Mouse (Mus musculus) limb, embryonic 11.5 days (tissue): ENCODE data around the gene Mtss1l. TPM values are rescaled to one million over a fixed set of nuclear protein-coding genes. Genes with fewer than 3 reads are reported as not detected.

Source experiments
- ATAC-seq: fragments of 200-750 bp; cut with Nextera tagmentation; 2 replicates; pipeline ENCODE4 v1.8.0; 2017; ENCODE audit warnings: low read depth; ENCODE audit not compliant: insufficient number of reproducible peaks, low FRiP score, low TSS enrichment
- DNase-seq: peaks from one replicate; pipeline ENCODE4 v3.0.0-alpha.2; 2015; ENCODE audit warnings: low spot score
- H3K27ac ChIP-seq: fragments of 300-500 bp; sonication (generic); replicated peaks from 2 replicates; pipeline ENCODE4 v1.5.1; 2014; ENCODE audit warnings: low read depth, mild to moderate bottlenecking, low read length
- H3K27me3 ChIP-seq: fragments of 300-500 bp; sonication (generic); 2 replicates; pipeline ENCODE4 v1.6.1; 2014; ENCODE audit warnings: mild to moderate bottlenecking, low read length, mixed read lengths; ENCODE audit not compliant: control insufficient read depth, insufficient read depth
- H3K36me3 ChIP-seq: fragments of 300-500 bp; sonication (generic); 2 replicates; pipeline ENCODE4 v1.6.1; 2014; ENCODE audit warnings: mild to moderate bottlenecking, low read length, moderate library complexity, mixed read lengths; ENCODE audit not compliant: control insufficient read depth, insufficient read depth
- H3K4me1 ChIP-seq: fragments of 300-500 bp; sonication (generic); 2 replicates; pipeline ENCODE4 v1.6.1; 2014; ENCODE audit warnings: low read length, mixed read lengths; ENCODE audit not compliant: control insufficient read depth, insufficient read depth
- H3K4me2 ChIP-seq: fragments of 300-500 bp; sonication (generic); 2 replicates; pipeline ENCODE4 v1.6.1; 2014; ENCODE audit warnings: low read depth, mild to moderate bottlenecking, moderate library complexity; ENCODE audit not compliant: severe bottlenecking
- H3K4me3 ChIP-seq: fragments of 300-500 bp; sonication (generic); 2 replicates; pipeline ENCODE4 v1.5.1; 2014; ENCODE audit warnings: low read depth, low read length
- H3K9ac ChIP-seq: fragments of 300-500 bp; sonication (generic); 2 replicates; pipeline ENCODE4 v1.6.1; 2014; ENCODE audit warnings: mild to moderate bottlenecking, low read length
- H3K9me3 ChIP-seq: fragments of 300-500 bp; sonication (generic); 2 replicates; pipeline ENCODE4 v1.6.1; 2016; ENCODE audit warnings: low read length; ENCODE audit not compliant: control insufficient read depth
- WGBS: fragments of 180-500 bp; shearing (Covaris S2); extraction: QIAGEN DNeasy Blood & Tissue Kit; methylation state at CpG from one replicate; pipeline ENCODE4 v1.1.7; 2014; 5-methylcytosine and 5-hydroxymethylcytosine counted together
- polyA plus RNA-seq: library from polyadenylated mRNA; unstranded; fragments of >200 nt; fragmentation: Nextera tagmentation; extraction: Ambion mirVana; gene quantifications from 2 replicates; pipeline ENCODE4 v1.2.1, GENCODE M21; 2014

The Mtss1l gene
- polyA plus RNA-seq, 1 experiment from 2014 or later = 15.7 TPM

DNA sequence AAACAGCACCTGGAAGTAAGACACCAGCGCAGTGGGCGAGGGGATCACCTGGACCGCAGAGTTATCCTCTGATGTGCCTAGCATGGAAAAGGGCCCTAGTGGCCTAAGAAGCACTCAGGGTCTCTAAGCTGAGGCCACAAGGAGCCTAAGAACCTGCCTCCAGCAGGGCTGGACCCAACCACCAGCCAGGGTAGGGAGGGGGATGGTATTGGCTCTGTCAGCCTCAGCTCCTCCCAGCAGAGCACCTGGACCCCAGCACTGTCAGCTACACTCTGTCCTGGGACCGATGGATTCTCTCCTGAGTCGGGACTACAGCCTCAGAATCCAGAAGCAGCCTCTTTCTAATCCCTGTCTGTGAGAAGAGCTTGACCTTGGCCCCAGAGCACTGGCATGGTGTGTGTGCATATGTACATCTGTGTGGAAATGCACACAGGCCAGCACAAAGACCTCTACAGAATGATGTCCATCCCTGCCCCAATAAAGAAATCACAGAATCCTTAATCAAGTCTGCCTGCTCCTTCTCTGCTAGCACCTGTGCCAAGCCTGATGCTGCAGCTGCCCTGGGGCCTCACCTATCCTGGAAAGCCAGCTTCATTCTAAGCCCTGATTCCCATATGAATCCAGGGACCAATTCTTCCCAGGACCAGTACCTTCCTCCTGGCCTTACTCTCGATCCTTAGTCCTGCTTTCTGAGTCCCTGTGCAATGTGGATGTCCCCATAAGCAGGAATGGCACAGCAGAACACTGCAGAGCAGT is 1.2 kb upstream of the Mtss1l start:
- DNase-seq = no peak
- H3K9ac ChIP-seq = peak overlapping the region; percentile 87; the same call in 1 of the 2 replicates
- peaks cover 3% of the 10 kb centered on the region for H3K36me3 ChIP-seq
- H3K4me3 ChIP-seq = no peak overlapping the region
- no peak for ATAC-seq
- no peaks in the 10 kb centered on the region for H3K9me3 ChIP-seq
- WGBS = 53% methylated on average over 6 of the region's 6 CpGs
- no peak overlapping the region for H3K4me2 ChIP-seq
- peak overlapping the region; percentile 95 for H3K27ac ChIP-seq
- peaks cover 55% of the 10 kb centered on the region for H3K4me1 ChIP-seq
- no peaks in the 10 kb centered on the region for H3K27me3 ChIP-seq

DNA sequence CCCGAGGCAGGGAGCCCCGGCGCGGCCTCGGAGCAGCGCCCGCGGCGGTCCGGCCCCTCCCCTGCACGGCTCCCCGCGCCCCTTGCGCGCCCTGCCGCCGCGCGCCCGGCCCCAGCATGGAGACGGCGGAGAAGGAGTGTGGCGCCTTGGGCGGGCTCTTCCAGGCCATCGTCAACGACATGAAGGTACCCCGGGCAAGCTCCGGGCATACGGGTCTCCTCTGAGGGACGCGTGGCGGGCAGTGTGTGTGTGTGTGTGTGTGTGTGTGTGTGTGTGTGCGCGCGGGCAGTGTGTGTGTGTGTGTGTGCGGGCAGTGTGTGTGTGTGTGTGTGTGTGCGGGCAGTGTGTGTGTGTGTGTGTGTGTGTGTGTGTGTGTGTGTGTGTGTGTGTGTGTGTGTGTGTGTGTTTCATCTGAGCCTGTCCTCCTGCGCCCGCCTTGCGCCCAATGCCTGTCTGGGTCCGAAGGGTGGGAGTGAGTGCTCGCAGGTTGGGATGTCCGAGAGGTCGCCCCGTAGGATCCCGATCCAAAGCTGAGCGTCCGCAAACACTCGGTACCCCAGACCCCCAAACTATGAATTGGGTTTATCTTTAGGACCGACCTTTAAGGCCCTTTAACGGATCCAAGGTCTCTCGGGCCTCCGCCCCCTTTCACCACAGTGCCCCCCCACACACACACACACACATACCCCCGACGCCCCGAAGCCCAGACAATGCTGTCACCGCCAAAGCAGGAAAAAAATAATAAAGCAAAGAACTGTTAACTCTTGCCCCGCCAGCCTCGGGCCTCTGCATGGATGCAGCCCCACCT is 534 bp downstream of the Mtss1l start:
- peak overlapping the region; percentile 88 for H3K4me2 ChIP-seq
- WGBS = under 1% methylated on average over 39 of the region's 59 CpGs
- peak overlapping the region; percentile 87 for H3K9ac ChIP-seq
- H3K27ac ChIP-seq = peak overlapping the region; percentile 95
- H3K4me1 ChIP-seq = peaks cover 61% of the 10 kb centered on the region
- H3K36me3 ChIP-seq = no peaks in the 10 kb centered on the region; the same call in 1 of the 2 replicates
- peak overlapping the region; percentile 70 for H3K4me3 ChIP-seq
- DNase-seq = peak; percentile 53
- ATAC-seq = peak; percentile 46
- no peaks in the 10 kb centered on the region for H3K9me3 ChIP-seq
- H3K27me3 ChIP-seq = no peaks in the 10 kb centered on the region

DNA sequence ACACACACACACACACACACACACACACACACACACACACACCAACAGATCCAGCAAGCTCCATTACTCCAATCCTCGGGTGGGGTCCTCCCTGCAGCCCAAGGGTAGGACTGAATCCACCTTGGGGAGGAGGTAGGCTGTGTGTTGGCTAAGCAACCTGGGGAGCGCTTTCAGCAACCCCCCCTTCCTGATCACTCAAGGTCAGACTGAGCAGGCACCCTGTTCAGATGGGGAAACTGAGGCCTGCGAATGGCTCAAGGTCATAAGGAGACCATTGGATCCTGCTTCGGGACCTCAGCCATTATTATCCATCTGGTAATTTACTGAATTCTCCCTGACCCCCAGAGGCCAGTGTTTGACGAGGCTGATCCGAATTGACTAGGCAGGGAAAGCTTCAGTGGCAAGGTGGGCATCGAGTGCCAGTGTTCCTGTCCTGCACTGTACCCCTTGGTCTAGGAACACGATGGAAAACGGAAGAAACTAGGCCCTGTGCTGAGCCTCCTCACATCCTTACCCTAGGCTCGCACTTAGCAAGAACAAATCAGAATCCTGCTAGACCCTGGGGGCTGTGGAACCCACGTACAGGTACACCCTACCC is 1.2 kb downstream of the Mtss1l start:
- Histone ChIP-seq H3K27me3 (no peaks in the 10 kb centered on the region), H3K4me3 (peak overlapping the region; percentile 70), H3K9ac (peak overlapping the region; percentile 52), H3K4me1 (peaks cover 55% of the 10 kb centered on the region), H3K27ac (no peak overlapping the region; the same call in 1 of the 2 replicates), H3K4me2 (peak overlapping the region; percentile 88), H3K36me3 (peaks cover 3% of the 10 kb centered on the region), H3K9me3 (no peaks in the 10 kb centered on the region)
- no peak for ATAC-seq
- no peak for DNase-seq
- WGBS = 56% methylated on average over 11 of the region's 11 CpGs

DNA sequence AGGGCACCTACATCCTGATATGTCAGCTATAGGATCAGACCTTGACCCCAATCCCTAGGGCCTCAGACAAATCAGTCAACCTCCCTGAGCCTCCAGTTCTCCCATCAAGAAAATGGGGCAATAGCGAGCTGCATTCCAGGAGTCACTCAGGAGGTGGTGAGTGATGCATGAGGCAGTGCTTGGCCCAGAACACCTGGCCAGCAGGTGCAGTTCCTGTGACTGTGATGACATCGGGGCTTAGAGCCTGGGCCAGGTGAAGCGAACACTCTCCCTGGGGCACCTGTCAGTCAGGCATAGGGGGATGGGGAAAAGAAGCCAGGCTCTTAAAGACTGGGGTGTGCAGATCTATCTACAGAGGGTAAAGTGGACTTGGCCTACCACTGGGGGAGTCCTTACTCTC is 3.2 kb downstream of the Mtss1l start:
- ATAC-seq (no peak), DNase-seq (no peak)
- peaks cover 9% of the 10 kb centered on the region for H3K36me3 ChIP-seq
- peak overlapping the region; percentile 66 for H3K27ac ChIP-seq
- H3K4me1 ChIP-seq = peaks cover 40% of the 10 kb centered on the region
- H3K4me3 ChIP-seq = no peak overlapping the region
- 72% methylated on average over 3 of the region's 3 CpGs for WGBS
- no peaks in the 10 kb centered on the region for H3K9me3 ChIP-seq
- peak overlapping the region; percentile 17; the same call in 1 of the 2 replicates for H3K4me2 ChIP-seq
- H3K27me3 ChIP-seq = no peaks in the 10 kb centered on the region
- no peak overlapping the region for H3K9ac ChIP-seq

DNA sequence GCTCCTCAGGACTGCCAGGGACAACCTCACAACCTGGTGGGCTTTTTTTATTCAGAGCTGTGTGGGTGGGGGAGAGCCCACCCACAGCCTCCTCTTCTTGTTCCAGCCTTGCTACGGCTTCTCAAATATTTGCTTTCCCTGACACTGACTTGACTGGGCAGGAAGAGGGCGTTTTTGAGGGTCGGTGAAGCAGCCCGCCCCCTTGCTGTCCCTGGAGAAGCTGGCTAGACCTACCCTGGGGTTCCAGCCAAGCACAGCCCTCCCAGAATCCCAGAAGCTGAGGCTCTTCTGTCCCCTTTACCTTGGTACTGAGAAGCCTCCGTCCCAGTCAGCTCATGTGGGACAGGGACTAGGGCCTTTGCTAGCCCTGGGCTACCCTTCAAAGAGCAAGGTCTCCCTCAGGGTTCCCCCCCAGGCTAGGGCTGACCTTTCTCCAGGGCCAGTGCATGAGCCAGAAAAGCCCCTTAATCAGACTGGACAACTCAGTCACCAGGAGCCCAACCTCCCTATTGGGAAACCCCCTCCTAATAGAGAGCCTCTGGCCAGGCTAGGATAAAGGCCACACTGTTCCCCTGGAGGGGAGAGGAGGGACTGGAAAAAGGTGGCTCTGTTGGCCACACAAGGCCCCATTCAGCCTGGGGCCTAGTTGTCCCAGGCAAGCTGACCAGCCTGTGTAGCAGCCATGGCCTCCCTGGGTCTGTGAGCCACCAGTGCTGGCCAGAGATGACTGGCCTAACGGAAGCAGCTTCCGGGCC is 4.0 kb downstream of the Mtss1l start:
- ATAC-seq (no peak; the same call in 1 of the 2 replicates), DNase-seq (no peak)
- Histone ChIP-seq H3K27me3 (no peaks in the 10 kb centered on the region), H3K27ac (peak overlapping the region; percentile 66), H3K9ac (peak overlapping the region; percentile 9; the same call in 1 of the 2 replicates), H3K4me1 (peaks cover 34% of the 10 kb centered on the region), H3K36me3 (peaks cover 14% of the 10 kb centered on the region), H3K4me2 (no peak overlapping the region; the same call in 1 of the 2 replicates), H3K9me3 (no peaks in the 10 kb centered on the region), H3K4me3 (no peak overlapping the region)
- whole genome bisulfite sequencing = 56% methylated on average over 7 of the region's 7 CpGs

DNA sequence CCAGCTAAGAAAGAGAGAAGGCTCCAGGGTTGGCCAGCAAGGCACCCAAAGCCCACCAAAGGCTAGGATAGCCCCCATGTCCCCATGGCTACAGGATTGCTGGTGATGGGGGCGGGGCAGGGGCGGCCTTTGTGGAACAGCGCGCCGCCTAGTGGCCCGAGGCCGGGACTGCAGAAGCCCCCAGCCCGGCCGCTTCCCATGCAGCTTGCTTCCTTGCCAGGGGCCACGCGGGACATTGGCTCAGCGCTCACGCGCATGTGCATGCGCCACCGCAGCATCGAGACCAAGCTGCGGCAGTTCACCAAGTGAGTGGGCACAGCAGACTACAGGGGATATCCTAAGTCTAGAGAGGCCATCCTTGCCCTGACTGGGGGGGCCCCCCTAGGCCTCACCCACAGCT is 5.6 kb downstream of the Mtss1l start:
- WGBS = 10% methylated on average over 18 of the region's 18 CpGs
- Histone ChIP-seq H3K36me3 (peaks cover 22% of the 10 kb centered on the region), H3K4me1 (peaks cover 27% of the 10 kb centered on the region), H3K4me3 (no peak overlapping the region), H3K4me2 (no peak overlapping the region), H3K27ac (no peak overlapping the region), H3K27me3 (no peaks in the 10 kb centered on the region), H3K9me3 (no peaks in the 10 kb centered on the region), H3K9ac (no peak overlapping the region)
- ATAC-seq = 0 out of 2 replicates have a peak, but pooled peaks have one; percentile 7
- DNase-seq = peak; percentile 86

DNA sequence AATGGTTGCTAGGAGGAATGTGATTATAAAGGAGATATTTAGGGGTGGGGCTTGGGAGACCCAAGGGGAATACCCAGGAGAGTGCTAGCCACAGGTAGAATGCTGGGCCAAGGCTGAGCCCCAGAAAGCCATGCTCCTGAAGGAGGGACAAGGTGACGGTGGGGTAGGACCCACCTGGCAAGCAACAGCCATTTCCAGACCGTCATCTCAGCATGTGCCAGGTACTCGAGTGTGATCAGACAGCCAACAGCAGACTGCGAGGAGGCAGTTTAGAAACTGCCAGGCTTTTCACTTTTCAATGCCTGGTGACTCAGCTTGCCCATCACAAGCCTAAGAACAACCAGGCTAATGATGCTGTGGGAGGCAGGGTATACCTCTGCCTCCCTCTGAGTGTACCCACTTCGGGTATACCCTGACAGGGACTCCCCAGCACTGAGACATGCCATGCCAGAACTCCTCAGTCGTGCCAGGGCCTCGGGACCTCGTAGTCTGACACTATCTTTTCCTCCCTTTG is 10.1 kb downstream of the Mtss1l start:
- no peak overlapping the region for H3K27ac ChIP-seq
- H3K27me3 ChIP-seq = no peaks in the 10 kb centered on the region
- no peaks in the 10 kb centered on the region for H3K9me3 ChIP-seq
- no peak overlapping the region for H3K4me3 ChIP-seq
- no peak overlapping the region for H3K9ac ChIP-seq
- H3K4me1 ChIP-seq = 0 out of 2 replicates have a peak, but pooled peaks cover 3% of the 10 kb centered on the region
- ATAC-seq (no peak), DNase-seq (no peak)
- H3K4me2 ChIP-seq = no peak overlapping the region
- peaks cover 30% of the 10 kb centered on the region for H3K36me3 ChIP-seq
- 94% methylated on average over 8 of the region's 8 CpGs for WGBS
